Mouse (Mus musculus): Measurements from ENCODE around the gene Rock2.

DNA sequence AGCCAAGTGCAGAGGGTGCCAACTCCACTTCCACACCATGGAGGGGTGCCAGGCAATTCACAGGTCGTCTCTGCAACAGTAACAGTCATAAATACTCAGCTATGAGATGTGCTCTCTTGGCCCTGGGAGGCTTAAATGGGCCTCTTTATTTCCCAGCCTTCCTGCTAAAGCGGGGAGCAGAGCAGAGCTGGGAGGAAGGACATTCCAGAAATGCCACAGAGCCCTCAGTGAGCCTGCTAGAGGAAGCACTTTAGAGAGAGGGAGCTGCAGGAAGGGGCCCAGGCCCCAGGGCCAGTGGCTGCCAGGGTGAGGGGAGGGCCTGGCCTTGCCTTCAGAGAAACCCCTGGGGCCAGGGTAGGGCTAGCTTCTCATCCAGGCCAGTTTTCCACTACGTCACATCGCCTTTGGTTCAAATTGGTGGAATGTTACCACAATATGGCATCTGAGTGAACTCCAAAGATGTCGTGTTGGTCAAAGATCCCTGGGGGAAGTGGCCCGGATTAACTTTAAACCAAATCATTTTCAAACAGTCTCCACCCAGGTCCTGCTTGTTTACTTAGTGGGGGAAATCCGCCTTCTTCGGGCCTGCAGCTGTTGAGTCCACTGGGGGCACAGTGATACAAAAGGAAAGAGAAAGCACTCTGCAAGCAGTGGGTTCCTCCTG, 24.2 kb upstream of the Rock2 start:
- no peak for TF ChIP-seq POLR2A (IDR thresholded peaks at IDR 0.05; ENCODE audit: insufficient read depth, low read depth, low read length)
- no peak for TF ChIP-seq CTCF (IDR thresholded peaks at IDR 0.05; ENCODE audit: insufficient read depth, low read depth, low read length)
